Mouse (Mus musculus): ENCODE data around the gene Cnnm4. TPM values are rescaled to one million over a fixed set of nuclear protein-coding genes. Genes with fewer than 3 reads are reported as not detected.

The Cnnm4 gene
- polyA plus RNA-seq, 1 experiment = 0.27 TPM

- no peaks in the 10 kb centered on the region for H3K9me3 ChIP-seq (ENCODE audit: control insufficient read depth, low read length)
- TF ChIP-seq TAL1 (IDR thresholded peaks at IDR 0.05; ENCODE audit: low read length) (no peak), GATA1 (IDR thresholded peaks at IDR 0.05; ENCODE audit: low read length) (no peak)
- peaks cover 24% of the 10 kb centered on the region for H3K27me3 ChIP-seq (ENCODE audit: control insufficient read depth)
- H3K4me1 ChIP-seq (ENCODE audit: control insufficient read depth) = peaks cover 21% of the 10 kb centered on the region
- H3K4me3 ChIP-seq (replicated peaks) = no peak overlapping the region
- peaks cover 14% of the 10 kb centered on the region; the same call in 1 of the 2 replicates for H3K36me3 ChIP-seq (ENCODE audit: control insufficient read depth)
Measured at GRCm38 (mm10) chr1:36550075-36550863, 78.8 kb downstream of the Cnnm4 start.

- Histone ChIP-seq H3K9me3 (ENCODE audit: control insufficient read depth, low read length) (no peaks in the 10 kb centered on the region; the same call in 1 of the 2 replicates), H3K27me3 (ENCODE audit: control insufficient read depth) (peaks cover 40% of the 10 kb centered on the region), H3K4me1 (ENCODE audit: control insufficient read depth) (peaks cover 10% of the 10 kb centered on the region), H3K36me3 (ENCODE audit: control insufficient read depth) (peaks cover 14% of the 10 kb centered on the region; the same call in 1 of the 2 replicates), H3K4me3 (replicated peaks) (no peak overlapping the region)
- TF ChIP-seq TAL1 (IDR thresholded peaks at IDR 0.05; ENCODE audit: low read length) (no peak), GATA1 (IDR thresholded peaks at IDR 0.05; ENCODE audit: low read length) (no peak)
Measured at GRCm38 (mm10) chr1:36551904-36552303, 80.5 kb downstream of the Cnnm4 start.

DNA sequence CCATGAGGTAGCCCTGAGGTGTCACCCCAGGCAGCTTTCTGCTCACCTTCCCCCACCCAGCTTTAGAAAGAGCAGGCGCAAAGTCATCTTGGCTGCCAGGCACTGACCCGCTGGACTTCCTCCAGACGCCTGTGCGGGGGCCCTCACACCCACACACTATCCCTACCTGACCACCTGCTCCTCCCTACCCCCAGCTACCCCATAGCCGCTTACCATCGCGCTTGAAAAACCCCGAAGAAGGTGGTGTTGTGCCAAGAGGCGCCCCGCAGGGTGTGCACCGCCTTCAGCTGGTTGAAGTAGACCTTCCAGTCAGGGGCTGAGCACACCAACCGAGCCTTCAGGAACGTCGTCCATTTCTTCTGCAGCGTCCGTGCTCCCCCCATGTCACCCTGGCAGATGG is 81.1 kb downstream of the Cnnm4 start:
- no peak overlapping the region for H3K4me3 ChIP-seq (replicated peaks)

GRCm38 (mm10) chr1:36554633-36555399 is 83.4 kb downstream of the Cnnm4 start:
- peaks cover 70% of the 10 kb centered on the region for H3K27me3 ChIP-seq (ENCODE audit: control insufficient read depth)
- H3K4me3 ChIP-seq (replicated peaks) = no peak overlapping the region
- H3K36me3 ChIP-seq (ENCODE audit: control insufficient read depth) = peaks cover 12% of the 10 kb centered on the region; the same call in 1 of the 2 replicates
- peaks cover 15% of the 10 kb centered on the region for H3K4me1 ChIP-seq (ENCODE audit: control insufficient read depth)
- H3K9me3 ChIP-seq (ENCODE audit: control insufficient read depth, low read length) = no peaks in the 10 kb centered on the region; the same call in 1 of the 2 replicates
- TF ChIP-seq GATA1 (IDR thresholded peaks at IDR 0.05; ENCODE audit: low read length) (no peak), TAL1 (IDR thresholded peaks at IDR 0.05; ENCODE audit: low read length) (no peak)

More for the DNA sequence above, 81.1 kb downstream of the Cnnm4 start:
- Histone ChIP-seq H3K36me3 (ENCODE audit: control insufficient read depth) (peaks cover 14% of the 10 kb centered on the region; the same call in 1 of the 2 replicates), H3K27me3 (ENCODE audit: control insufficient read depth) (peaks cover 46% of the 10 kb centered on the region), H3K9me3 (ENCODE audit: control insufficient read depth, low read length) (no peaks in the 10 kb centered on the region; the same call in 1 of the 2 replicates), H3K4me1 (ENCODE audit: control insufficient read depth) (peaks cover 10% of the 10 kb centered on the region)
- TF ChIP-seq TAL1 (IDR thresholded peaks at IDR 0.05; ENCODE audit: low read length) (no peak), GATA1 (IDR thresholded peaks at IDR 0.05; ENCODE audit: low read length) (no peak)

DNA sequence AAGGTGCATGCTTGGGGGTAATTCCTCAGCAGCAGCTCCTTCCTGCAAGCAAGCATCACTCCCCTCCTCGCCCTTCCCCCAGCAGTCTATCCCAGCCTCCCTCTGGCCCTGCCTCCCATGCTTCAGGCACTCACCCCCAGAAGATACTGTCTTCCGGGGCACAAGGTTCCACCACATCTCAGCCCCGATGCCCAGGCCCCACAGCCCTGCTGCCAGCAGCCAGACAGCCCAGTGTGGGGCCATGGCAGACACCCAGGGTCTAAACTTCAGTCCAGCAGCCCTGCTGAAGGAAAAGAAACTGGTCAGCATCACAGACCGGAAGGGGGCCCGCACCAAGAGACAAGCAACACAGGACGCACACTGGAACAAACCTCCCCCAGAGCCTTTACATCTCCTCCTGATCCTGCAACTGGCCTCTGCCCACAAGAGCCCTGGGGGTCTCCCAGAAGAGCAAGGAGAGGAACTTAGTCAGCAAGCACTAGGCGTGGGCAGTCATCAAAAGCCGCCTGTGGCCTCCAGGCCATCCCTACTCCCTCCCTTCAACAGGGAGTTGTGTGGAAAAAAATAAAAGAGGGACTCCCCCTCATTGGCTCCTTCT is 84.5 kb downstream of the Cnnm4 start:
- H3K9me3 ChIP-seq (ENCODE audit: control insufficient read depth, low read length) = no peaks in the 10 kb centered on the region; the same call in 1 of the 2 replicates
- H3K36me3 ChIP-seq (ENCODE audit: control insufficient read depth) = peaks cover 8% of the 10 kb centered on the region; the same call in 1 of the 2 replicates
- H3K4me1 ChIP-seq (ENCODE audit: control insufficient read depth) = peaks cover 15% of the 10 kb centered on the region
- H3K27me3 ChIP-seq (ENCODE audit: control insufficient read depth) = peaks cover 80% of the 10 kb centered on the region
- no peak for TF ChIP-seq GATA1 (IDR thresholded peaks at IDR 0.05; ENCODE audit: low read length)
- no peak for TF ChIP-seq TAL1 (IDR thresholded peaks at IDR 0.05; ENCODE audit: low read length)
- H3K4me3 ChIP-seq (replicated peaks) = peak overlapping the region; percentile 26

- TF ChIP-seq GATA1 (IDR thresholded peaks at IDR 0.05; ENCODE audit: low read length) = no peak
- TF ChIP-seq TAL1 (IDR thresholded peaks at IDR 0.05; ENCODE audit: low read length) = no peak
- H3K4me1 ChIP-seq (ENCODE audit: control insufficient read depth) = peaks cover 15% of the 10 kb centered on the region
Measured at GRCm38 (mm10) chr1:36556553-36557456, 85.4 kb downstream of the Cnnm4 start.

GRCm38 (mm10) chr1:36557457-36558011 is 86.1 kb downstream of the Cnnm4 start:
- Histone ChIP-seq H3K4me1 (ENCODE audit: control insufficient read depth) (peaks cover 15% of the 10 kb centered on the region), H3K4me3 (replicated peaks) (peak overlapping the region; percentile 55), H3K36me3 (ENCODE audit: control insufficient read depth) (peaks cover 3% of the 10 kb centered on the region; the same call in 1 of the 2 replicates), H3K27me3 (ENCODE audit: control insufficient read depth) (peaks cover 90% of the 10 kb centered on the region), H3K9me3 (ENCODE audit: control insufficient read depth, low read length) (no peaks in the 10 kb centered on the region; the same call in 1 of the 2 replicates)
- TF ChIP-seq TAL1 (IDR thresholded peaks at IDR 0.05; ENCODE audit: low read length) = no peak
- no peak for TF ChIP-seq GATA1 (IDR thresholded peaks at IDR 0.05; ENCODE audit: low read length)

More at GRCm38 (mm10) chr1:36556553-36557456, 85.4 kb downstream of the Cnnm4 start:
- Histone ChIP-seq H3K9me3 (ENCODE audit: control insufficient read depth, low read length) (no peaks in the 10 kb centered on the region; the same call in 1 of the 2 replicates), H3K36me3 (ENCODE audit: control insufficient read depth) (peaks cover 5% of the 10 kb centered on the region; the same call in 1 of the 2 replicates), H3K27me3 (ENCODE audit: control insufficient read depth) (peaks cover 88% of the 10 kb centered on the region), H3K4me3 (replicated peaks) (peak overlapping the region; percentile 55)

Other genes starting within 250 kb of the Cnnm4 start
- gene Uggt1, start 226.9 kb upstream of the Cnnm4 start, polyA plus RNA-seq (2012) = 0.18 and 0.27 TPM in 2 replicates
- 0.02 and 0.03 TPM in 2 replicates for gene Neurl3, start 196.9 kb upstream of the Cnnm4 start, polyA plus RNA-seq (2012)
- 0.18 and 0.29 TPM in 2 replicates for gene Arid5a, start 163.9 kb upstream of the Cnnm4 start, polyA plus RNA-seq (2012)
- gene Kansl3, start 102.4 kb upstream of the Cnnm4 start, polyA plus RNA-seq (2012) = 1.1 and 1.2 TPM in 2 replicates
- not detected in 2 replicates for gene Fer1l5, start 99.3 kb upstream of the Cnnm4 start, polyA plus RNA-seq (2012)
- 0.15 and 0.29 TPM in 2 replicates for gene Lman2l, start 26.3 kb upstream of the Cnnm4 start, polyA plus RNA-seq (2012)
- 0.87 and 1.0 TPM in 2 replicates for gene Cnnm3, start 40.2 kb downstream of the Cnnm4 start, polyA plus RNA-seq (2012)
- 0.11 TPM in 2 replicates for gene Ankrd23, start 65.3 kb downstream of the Cnnm4 start, polyA plus RNA-seq (2012)
- not detected in 2 replicates for gene Gm42417, start 67.8 kb downstream of the Cnnm4 start, polyA plus RNA-seq (2012)
- gene Ankrd39, start 75.8 kb downstream of the Cnnm4 start, polyA plus RNA-seq (2012) = 0.31 and 0.45 TPM in 2 replicates
- gene Sema4c, start 86.7 kb downstream of the Cnnm4 start, polyA plus RNA-seq (2012) = 0.01 and 0.02 TPM in 2 replicates
- 0.04 TPM in 2 replicates for gene Fam178b, start 211.6 kb downstream of the Cnnm4 start, polyA plus RNA-seq (2012)
- 312 and 404 TPM in 2 replicates for gene Cox5b, start 219.8 kb downstream of the Cnnm4 start, polyA plus RNA-seq (2012)
- gene 4933424G06Rik, start 238.5 kb downstream of the Cnnm4 start, polyA plus RNA-seq (2012) = not detected in 2 replicates
- 2.4 and 2.5 TPM in 2 replicates for gene Actr1b, start 242.8 kb downstream of the Cnnm4 start, polyA plus RNA-seq (2012)